Mouse (Mus musculus): ENCODE measurements around the gene Rin3.

The Rin3 gene

DNA sequence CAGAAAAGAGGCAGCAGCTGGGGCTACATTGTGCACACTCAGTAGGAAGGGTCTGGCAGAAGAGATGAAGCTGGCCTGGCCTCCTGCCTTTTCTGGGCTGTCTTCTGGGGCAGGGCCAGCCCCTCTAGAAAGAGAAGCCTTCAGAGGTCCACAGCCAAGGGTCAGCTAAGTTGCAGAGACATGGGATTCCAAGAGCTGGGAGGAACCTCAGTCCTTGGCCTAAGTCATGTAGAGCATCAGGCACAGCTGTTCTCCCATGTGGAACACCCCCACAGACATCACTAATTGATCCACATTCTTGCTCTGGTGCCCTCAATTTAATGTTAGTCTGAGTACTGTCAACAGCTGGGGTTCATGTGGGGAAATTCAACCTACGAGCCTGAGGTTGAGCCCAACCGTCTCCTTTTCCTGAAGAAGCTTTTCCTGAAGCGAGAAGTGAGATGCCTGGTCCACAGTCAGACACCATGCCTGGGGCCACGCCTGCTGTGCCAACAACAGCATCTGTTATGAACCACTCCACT is 20.0 kb downstream of the Rin3 start:
- no peak for DNase-seq (ENCODE audit: low read depth)

DNA sequence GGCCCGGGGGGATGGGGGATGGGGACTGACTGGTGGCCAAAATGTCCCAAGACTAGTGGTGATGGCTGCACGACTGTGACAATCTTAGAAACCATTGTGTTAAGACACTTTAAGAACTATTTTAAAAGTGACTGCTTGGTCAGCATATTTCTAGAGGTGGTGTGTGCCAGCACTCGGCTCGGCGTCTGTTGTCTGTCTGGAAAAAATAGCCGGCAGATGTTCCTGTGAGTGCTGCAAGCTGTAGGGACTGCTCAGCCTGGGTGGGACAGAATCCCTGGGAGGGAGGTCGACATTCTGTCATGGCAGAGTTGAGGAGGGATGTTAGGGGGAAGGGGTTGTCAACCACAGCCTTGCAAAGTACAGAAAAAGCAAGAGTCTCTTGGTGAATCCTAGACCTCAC is 21.0 kb downstream of the Rin3 start:
- DNase-seq (ENCODE audit: low read depth), result no peak

DNA sequence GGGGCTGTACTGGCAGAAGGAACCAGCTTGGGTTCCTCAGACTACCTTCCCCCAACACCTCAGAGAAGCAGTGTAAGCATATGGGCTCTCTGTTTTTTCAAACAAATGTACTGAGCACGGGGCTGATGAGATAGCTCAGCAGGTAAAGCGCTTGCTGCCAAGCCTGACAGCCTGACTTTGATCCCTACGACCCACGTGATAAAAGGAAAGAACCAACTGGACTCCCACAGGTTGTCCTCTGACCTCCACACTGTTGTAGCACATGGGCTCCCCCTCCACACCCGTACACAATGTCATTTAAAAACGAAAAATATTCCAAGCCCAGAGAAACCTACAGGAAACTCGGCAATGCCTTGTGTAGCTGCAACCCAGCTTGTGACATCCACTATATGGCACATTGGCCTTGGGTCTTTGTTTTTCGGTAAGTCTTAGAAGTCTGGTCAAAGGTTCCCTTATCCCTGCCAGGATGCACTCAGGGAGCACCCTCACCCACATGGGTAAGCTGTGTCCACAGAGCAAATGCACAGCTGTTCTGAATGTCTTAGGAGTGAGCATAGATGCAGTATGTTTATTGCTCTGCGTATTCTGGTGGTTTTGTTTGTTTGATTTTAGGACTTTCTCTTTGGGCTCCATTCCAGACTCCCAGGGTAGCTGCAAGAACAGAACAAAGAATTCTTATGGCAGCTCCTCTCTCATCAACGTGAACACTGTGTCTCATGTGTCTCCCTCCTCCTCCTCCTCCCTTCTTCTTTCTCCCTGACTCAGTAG is 22.4 kb downstream of the Rin3 start:
- no peak for DNase-seq (ENCODE audit: low read depth)

DNA sequence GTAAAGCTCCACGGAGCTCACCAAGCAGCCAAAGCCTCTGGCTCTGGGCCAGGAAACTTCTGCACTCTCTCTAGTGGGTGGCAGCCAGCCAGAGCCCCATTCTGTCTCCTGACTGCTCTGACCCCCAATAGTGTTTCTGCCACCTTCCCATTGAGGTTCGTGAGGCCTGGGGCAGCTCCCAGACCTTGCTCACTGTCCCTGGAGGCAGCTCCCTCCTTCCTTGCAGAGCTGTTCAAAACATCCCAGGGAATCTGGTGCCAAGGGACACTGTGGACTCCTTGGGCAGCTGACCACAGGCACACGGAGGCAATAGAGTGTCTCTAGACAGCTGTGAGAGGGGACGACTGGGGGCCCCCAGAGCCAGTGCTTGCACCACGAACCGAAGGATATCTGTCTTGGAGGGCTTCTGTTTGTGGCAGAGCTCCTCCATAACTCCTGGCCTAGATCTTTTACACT is 25.2 kb downstream of the Rin3 start:
- DNase-seq (ENCODE audit: low read depth), result peak; percentile 11

DNA sequence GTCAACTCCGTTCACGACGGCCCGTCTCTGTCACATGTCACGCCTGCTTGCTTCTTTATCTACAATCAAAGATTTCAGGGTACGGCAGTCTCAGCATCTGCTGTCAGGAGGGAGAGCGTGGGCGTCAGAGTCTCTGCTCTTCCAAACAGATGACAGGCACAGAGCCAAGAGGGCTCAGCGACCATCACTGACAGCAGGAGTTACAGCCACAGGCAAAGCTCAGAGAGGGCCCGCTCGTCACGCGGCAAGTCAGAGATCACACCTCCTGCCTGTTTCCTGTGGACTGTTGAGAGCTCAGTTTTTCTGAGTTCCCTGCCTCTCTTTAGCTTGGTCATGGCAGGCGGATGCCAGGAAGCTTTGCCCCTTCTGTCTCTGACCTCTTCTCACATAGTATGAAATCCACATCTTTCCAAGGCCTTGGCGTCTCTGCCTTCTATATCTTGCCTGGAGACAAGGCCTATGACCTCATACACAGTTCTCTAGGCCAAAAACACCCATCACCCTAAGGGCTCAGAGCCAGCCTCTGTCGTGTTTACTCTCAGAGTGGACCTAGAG is 25.7 kb downstream of the Rin3 start:
- peak; percentile 35 for DNase-seq (ENCODE audit: low read depth)

DNA sequence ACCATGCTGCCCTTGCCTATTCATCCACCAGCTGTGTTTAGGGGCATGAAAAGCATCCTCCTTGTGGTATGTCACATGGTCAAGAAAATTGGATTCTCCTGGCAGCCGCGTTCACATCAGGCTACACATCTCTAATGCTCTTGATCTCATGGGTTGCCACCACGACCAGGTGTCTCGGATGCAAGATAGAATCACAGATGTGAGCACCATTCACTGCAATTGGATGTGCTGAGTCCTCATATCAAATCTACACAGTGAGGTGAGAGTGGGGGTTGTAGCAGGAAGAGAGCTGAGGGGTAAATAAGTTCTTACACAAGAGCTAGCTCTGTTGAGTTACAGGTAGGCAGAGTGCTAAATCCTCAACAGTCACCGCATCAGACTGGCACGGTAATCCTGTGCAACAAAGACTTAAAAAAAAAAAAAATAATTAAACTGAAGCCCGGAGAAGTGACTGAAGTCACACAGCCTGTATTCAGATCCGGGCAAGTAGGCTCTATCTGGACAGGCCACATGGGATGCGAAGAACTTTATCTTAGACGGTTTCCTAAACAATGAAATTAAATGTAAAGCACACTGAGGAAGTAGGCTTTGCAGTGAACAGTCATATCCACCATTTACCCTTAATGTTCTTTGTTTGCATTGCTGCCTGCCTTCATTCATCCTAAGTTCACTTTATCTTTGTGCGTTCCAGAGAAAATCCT is 26.4 kb downstream of the Rin3 start:
- DNase-seq (ENCODE audit: low read depth), result no peak

DNA sequence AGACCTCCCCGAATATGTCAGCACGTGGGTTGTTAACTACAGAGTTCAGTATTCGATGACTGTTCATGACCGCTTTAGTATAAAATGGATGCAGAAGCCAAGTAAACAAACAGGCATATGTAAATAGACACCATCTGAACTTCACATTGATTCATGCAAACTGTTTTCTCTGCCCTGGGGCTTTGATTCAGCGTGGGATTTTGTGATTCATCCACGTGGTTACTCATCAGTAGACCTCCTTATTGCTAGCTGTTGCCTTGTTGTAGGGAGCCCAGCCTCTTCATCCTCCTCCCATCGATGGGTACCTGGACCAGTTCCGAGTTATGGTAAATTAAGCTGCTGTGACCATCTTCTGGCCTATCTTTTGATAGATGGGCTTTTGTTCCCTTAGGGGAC is 26.9 kb downstream of the Rin3 start:
- peak; percentile 42 for DNase-seq (ENCODE audit: low read depth)

DNA sequence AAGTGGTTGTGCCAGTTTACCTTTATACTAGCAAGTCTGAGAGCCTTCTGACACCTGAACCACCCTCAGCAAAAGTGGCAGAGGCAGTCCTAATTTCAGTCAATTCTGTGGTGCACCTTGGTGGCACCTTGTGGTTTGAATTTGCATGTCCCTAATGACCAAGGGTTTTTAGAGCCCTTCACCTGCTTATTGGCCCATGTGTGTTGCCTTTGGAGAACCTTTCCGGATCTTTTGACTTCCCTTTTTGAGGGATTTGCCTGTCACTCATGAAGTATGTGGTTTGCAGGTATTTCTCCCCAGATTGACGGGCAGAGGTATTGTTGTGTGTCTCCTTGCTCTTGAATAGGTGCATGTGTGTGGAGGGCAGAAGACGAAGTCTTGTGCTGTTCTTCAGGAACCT is 27.4 kb downstream of the Rin3 start:
- no peak for DNase-seq (ENCODE audit: low read depth)

DNA sequence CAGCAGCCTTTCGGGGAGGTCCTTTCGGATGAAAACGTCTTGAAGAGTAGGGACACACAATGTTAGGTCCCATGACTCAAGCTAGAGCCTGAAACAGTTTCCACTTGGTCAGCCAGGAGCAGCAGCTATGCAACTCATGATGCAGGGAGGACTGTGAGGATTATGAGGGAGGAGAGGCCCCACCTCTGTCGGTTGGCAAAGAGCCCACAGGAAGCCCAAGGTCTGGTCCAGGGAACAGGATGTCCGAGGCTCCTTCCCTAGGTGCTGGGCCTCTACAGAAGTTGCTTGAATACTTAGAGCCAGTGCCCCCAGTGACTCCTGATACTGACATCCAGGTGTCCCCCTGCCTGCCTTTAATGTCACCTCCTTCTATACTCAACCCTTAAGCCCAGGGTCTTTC is 28.6 kb downstream of the Rin3 start:
- DNase-seq (ENCODE audit: low read depth), result no peak

DNA sequence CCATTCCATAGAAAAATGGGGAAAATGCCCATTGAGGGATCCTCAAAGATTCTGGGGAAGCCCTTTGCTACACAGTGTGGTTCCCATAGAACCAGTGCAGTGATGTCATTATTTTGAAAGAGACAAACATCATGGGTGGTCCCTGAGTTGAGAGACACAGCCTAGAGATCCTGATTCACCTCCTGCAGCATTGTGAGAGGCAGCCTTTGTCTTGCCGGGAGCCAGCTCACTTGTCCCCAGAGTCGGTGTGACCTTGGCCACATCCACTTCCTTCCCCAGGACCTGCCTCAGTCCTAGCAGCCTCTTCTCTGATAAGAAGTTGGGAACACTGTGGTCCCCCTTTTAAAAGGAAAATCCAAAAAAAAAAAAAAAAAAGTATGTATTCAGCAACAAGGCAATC is 36.3 kb downstream of the Rin3 start:
- no peak for DNase-seq (ENCODE audit: low read depth)

DNA sequence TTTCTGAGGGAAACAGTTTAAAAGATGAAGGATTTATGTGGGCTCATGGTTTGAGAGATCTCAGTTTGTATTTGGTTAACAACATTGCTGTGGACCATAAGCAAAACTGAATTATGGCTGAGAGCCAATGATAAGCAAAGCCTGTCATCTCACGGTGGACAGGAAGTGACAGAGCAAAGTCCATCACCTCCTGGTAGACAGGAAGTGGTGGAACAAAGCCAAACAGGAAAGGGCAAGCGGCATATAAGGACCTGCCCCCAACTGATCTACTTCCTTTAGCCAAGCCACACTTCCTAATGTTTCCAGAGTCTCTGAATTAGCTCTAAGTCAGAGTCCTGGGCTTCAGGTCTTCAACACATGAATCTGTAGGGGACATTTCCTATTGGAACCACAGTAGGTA is 37.1 kb downstream of the Rin3 start:
- no peak for DNase-seq (ENCODE audit: low read depth)

DNA sequence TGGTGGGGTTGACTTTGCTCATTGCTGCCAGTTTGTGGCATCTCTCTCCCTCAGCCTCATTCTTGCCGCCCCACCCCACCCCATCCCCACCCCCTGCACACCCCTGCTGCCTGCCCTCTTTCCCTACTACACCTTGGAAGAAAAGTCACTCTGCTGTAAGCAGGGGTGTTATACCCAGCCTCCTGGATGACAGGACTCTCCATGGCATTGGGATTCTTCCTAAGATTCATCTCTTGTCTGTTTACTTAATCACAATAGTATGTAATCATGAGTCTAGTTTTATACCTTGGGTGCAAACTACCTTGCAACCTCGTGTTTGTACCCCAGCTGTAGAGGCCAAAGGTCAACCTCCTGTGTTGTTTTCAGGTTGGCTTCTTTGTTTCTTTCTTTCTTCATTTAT is 37.5 kb downstream of the Rin3 start:
- no peak for DNase-seq (ENCODE audit: low read depth)

DNA sequence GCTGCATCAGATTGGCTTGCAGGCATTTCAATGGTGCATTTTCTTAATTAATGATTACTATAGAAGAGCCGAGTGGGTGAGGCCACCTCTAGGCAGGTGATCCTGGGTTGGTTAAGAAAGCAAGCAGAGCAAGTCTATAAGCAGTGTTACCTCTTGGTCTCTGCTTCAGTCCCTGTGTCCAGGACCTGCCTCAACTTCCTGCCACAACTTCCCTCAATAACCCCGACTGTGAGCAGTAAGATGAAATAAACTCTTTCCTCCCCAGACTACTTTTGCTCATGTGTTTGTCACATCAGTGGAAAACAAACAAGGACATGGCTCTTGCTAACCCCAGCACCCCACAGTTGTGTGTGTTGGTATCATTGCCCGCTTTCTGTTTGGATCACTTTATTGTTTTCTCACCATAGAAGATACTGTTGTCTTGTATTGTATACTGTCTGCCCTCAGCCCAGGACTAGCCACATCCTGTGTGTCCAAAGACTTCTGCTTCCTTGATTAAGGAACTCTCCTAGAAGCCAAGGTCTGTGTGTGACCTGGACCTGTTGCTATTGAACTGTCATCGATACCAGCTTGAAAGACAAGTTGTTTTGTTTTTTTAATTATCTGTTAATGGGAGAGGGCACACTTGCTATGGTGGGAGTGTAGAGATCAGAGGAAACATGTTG is 38.3 kb downstream of the Rin3 start:
- DNase-seq (ENCODE audit: low read depth), result no peak

DNA sequence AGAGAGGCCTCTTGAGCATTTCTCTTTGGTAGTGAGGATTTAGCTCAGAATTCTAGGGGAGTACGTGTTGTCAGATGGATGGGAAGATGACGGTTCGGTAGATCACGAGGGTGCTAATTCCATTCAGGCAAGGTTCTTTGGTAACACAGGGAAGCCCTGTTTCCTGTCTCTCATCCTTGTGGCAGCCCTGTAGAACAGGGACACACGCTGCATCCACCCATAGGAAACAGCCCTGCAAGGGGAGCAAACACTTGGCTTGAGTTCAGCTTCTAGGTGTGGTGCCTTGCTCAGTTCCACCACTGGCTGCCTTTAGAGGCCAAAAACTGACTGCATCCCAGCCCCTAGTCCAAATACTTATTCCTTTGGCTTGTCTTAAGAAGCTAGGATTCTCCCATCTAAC is 39.0 kb downstream of the Rin3 start:
- DNase-seq (ENCODE audit: low read depth), result no peak

DNA sequence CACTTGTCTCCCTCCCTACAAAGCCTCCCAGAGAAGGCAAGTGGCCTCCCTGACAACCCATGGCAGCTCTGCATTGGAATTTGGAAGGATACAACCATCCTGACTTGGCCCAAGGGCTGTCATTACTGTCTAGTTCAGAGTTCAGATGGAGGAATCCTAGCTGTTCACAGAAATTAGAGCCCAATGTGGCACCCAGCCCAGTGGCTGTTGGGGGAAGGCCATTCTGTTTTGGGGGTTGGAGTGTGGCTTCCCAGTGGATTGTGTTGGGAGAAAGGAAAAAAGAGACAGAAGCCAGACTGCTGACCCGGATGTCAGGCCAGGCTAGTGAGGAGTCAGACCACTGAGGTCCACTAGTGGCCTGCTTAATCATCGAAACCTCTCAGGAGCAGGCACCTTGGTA is 40.5 kb downstream of the Rin3 start:
- DNase-seq (ENCODE audit: low read depth), result no peak

DNA sequence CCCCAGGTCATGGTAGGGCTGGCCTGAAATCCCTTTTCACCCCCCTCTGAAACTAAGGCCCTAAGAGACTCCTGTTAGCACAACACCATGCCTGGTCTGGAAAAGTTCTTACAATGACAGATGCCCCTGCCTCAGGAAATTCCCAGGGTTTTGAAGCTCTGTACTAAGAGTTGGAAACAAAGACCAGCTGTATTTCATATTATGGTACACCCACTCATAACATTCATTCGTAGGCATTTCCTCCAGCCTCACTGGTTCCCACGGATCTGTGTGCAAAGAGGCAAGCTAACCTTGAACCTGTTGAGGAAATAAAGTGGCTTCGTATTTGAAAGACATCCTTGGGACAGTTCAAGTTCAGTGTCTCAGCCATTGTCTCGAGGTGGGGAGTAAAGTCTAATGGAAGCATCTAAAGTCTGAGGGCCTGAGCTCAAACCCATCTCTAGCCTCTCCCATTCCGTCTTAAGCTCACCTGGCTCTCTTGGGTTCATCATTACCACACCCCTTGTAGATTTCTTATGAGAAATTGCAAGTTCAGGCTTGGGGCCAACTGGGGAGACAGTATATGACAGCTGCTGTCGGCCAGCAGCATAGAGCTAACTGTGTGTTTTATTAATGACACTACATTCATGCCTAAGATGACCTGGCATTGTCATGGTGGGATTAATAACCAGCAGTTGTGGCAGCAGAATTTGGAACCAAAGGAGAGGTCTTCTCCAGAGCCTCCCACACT is 41.5 kb downstream of the Rin3 start:
- no peak for DNase-seq (ENCODE audit: low read depth)

DNA sequence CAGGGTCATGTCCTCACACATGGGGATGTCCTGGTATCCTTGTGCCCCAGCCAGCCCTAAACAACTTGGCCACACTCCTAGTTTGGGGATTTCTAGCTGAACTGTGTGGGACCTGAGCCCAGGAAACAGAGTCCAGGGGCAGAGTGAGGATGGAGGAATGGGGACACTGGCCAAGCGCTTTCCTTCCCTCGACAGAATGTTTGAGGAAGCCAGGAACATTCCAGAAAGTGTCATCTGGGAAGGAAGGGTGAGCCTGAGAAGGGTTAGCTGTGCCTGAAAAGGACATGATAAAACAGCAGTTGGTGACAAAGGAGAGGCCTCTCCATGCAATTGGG is 42.0 kb downstream of the Rin3 start:
- no peak for DNase-seq (ENCODE audit: low read depth)

DNA sequence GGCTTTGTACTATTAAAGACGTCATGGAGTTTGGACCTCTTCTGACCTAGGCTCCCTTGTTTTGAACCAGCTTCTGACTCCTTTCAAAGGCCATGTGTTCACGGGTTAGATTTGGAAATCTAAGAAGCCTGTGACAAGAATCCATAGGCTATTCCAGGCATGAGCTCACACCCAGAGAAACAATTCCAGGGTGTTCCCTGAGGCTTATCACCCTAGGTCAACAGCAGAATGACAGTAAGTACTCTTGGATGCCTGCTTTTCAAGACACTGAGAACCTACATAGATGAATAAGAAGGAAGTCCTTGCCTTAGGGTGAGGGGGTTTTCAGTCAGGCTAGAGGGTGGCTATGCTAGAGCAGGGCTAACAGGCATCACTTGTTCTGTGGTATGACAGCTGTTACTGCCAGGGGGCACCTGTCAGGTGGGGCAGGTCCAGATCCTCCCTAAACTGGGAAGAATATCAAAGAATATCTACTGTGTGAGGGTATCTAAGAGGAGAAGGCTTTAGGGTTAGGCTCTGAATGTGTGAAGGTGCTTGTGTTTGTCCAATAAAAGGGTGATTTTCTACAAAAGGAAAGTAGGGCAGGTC is 44.0 kb downstream of the Rin3 start:
- DNase-seq (ENCODE audit: low read depth), result no peak

DNA sequence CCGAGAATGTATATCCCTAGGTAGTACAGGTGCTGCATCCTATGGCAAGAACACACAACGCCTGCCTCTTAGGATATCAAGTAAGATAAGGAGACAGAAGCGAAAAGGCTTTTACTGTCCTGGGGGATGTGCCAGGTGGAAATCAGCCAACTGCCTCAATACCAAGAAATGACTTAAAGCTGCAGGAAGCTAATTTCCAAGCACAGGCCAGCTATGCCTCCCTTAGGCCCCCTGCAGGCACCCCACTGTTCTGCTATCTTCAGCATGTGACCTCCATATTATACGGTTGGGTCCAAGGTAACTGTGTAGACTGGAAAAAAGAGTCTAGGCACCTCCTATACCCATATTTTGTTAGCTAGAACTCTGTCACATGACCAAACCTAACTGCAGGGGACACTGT is 44.7 kb downstream of the Rin3 start:
- DNase-seq (ENCODE audit: low read depth), result no peak

DNA sequence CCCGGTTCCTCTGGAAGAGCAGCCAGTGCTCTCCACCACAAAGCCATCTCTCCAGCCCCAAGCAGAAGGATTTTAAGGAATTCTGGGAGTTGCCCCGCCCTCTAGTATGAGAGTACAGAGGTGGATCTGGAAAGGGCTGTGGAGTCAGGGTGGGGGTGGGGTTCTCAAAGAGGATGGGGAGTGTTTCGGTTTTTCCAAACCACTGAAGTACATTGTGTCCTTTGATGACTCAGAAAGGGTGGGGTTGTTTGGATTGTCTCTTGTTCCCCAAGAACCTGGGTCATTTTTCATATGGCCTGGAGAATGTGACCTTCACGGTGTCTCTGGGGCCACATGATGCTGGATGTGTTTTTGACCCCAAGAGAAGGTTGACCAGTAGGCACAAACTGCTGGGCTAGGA is 45.2 kb downstream of the Rin3 start:
- DNase-seq (ENCODE audit: low read depth), result no peak

DNA sequence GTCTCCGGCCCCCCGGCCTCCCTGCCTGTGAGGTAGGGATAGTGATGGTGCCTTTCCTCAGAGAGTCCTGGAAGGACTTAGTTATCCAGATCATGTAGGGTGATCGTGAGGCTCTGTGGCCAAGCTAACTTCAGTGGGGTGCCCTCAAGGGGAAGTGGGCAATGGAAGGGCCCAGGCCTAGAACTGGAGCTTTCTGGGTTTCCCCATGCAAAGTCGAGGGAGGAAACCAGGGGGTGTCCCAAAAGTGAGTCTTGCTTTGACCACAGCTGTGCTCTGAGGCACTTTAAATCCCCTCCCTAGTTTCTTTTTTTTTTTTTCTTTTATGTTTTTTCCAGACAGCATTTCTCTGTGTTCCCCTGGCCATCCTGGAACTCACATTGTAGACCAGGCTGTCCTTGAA is 47.3 kb downstream of the Rin3 start:
- DNase-seq (ENCODE audit: low read depth), result no peak

DNA sequence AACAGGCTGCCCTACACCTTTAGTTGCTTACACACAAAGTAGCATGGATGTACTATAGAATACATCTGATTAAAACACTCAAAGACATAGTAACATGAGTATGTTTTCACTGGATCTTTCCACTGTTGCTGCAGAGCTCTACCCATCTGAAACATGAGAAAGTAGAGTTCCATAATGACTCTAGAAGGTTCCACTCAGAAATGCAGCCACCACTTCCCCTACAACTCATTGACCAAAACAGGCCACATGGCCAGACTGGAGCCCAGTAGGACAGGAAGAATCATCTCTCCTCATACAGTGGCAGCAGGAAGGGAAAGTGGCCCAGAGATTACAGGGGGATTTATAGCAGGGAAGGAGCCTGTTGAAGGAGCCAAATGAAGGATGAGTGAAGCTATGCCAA is 47.9 kb downstream of the Rin3 start:
- no peak for DNase-seq (ENCODE audit: low read depth)
